Mouse (Mus musculus): ENCODE measurements around the gene Aloxe3.
"Not testable (repeated sequence)": the region's sequence is repeated elsewhere in the genome, so short reads cannot be mapped to it uniquely, and the experiment has no call there.

Aloxe3 gene

GRCm38 (mm10) chr11:69125852-69125918 is at the start of gene Aloxe3:
Gene Aloxe3 (plus strand): TSS chr11:69125896.
- DNase-seq (ENCODE audit: low spot score in 2 of 2), result no peak

GRCm38 (mm10) chr11:69076572-69076971 is 49.1 kb upstream of the Aloxe3 start:
- no peak for DNase-seq (ENCODE audit: low spot score in 2 of 2)

- no peak for DNase-seq (ENCODE audit: low spot score in 2 of 2)
Observed at GRCm38 (mm10) chr11:69077316-69077715, 48.4 kb upstream of the Aloxe3 start.

GRCm38 (mm10) chr11:69078041-69078440 is 47.7 kb upstream of the Aloxe3 start:
- no peak for DNase-seq (ENCODE audit: low spot score in 2 of 2)

- no peak for DNase-seq (ENCODE audit: low spot score in 2 of 2)
Observed at GRCm38 (mm10) chr11:69078805-69079438, 46.8 kb upstream of the Aloxe3 start.

- no peak for DNase-seq (ENCODE audit: low spot score in 2 of 2)
Observed at GRCm38 (mm10) chr11:69080102-69080854, 45.4 kb upstream of the Aloxe3 start.

GRCm38 (mm10) chr11:69080855-69081222 is 44.9 kb upstream of the Aloxe3 start:
- no peak for DNase-seq (ENCODE audit: low spot score in 2 of 2)

GRCm38 (mm10) chr11:69081613-69082012 is 44.1 kb upstream of the Aloxe3 start:
- no peak for DNase-seq (ENCODE audit: low spot score in 2 of 2)

- no peak for DNase-seq (ENCODE audit: low spot score in 2 of 2)
Observed at GRCm38 (mm10) chr11:69085608-69086007, 40.1 kb upstream of the Aloxe3 start.

- peak in 1 of 2 experiments; percentile 82 for DNase-seq (ENCODE audit: low spot score in 2 of 2)
Observed at GRCm38 (mm10) chr11:69086390-69086789, 39.3 kb upstream of the Aloxe3 start.

GRCm38 (mm10) chr11:69087082-69087481 is 38.6 kb upstream of the Aloxe3 start:
- DNase-seq (ENCODE audit: low spot score in 2 of 2), result no peak

- no peak for DNase-seq (ENCODE audit: low spot score in 2 of 2)
Observed at GRCm38 (mm10) chr11:69087597-69087996, 38.1 kb upstream of the Aloxe3 start.

GRCm38 (mm10) chr11:69088103-69088855 is 37.4 kb upstream of the Aloxe3 start, which contains the start of gene Vamp2:
Gene Vamp2 (plus strand): TSS chr11:69088490.
- peak; percentile 90 to 91 for DNase-seq (ENCODE audit: low spot score in 2 of 2)

GRCm38 (mm10) chr11:69088856-69089615 is 36.7 kb upstream of the Aloxe3 start:
- no peak for DNase-seq (ENCODE audit: low spot score in 2 of 2)

GRCm38 (mm10) chr11:69089616-69090290 is 35.9 kb upstream of the Aloxe3 start:
- DNase-seq (ENCODE audit: low spot score in 2 of 2), result no peak

- DNase-seq (ENCODE audit: low spot score in 2 of 2), result no peak
Observed at GRCm38 (mm10) chr11:69090367-69090766, 35.3 kb upstream of the Aloxe3 start.

- no peak for DNase-seq (ENCODE audit: low spot score in 2 of 2)
Observed at GRCm38 (mm10) chr11:69091566-69092385, 33.9 kb upstream of the Aloxe3 start.

- DNase-seq (ENCODE audit: low spot score in 2 of 2), result no peak
Observed at GRCm38 (mm10) chr11:69092386-69092751, 33.3 kb upstream of the Aloxe3 start.

- DNase-seq (ENCODE audit: low spot score in 2 of 2), result no peak
Observed at GRCm38 (mm10) chr11:69092871-69093270, 32.8 kb upstream of the Aloxe3 start.

- not testable (repeated sequence) for DNase-seq (ENCODE audit: low spot score in 2 of 2)
Observed at GRCm38 (mm10) chr11:69093856-69094255, 31.8 kb upstream of the Aloxe3 start.

All from right cerebral cortex, postnatal 36 days (tissue).